Mouse (Mus musculus): ENCODE measurements at regions not wholly inside any gene's neighbourhood (a gene's known extent, or its start where the extent isn't known, plus 50 kb on each side); places are given as distances from the start of the nearest gene placed in this dataset.

GRCm38 (mm10) chr13:113736468-113736867, 57.8 kb upstream of the Arl15 start:
- no peak for DNase-seq

GRCm38 (mm10) chr13:113735611-113736285, 58.6 kb upstream of the Arl15 start:
- no peak for DNase-seq

GRCm38 (mm10) chr13:113734134-113734794, 60.0 kb upstream of the Arl15 start:
- peak; percentile 65 for DNase-seq

GRCm38 (mm10) chr13:113733734-113734133, 60.6 kb upstream of the Arl15 start:
- DNase-seq = no peak

- DNase-seq = no peak
Observed at GRCm38 (mm10) chr13:113730776-113731400, 63.4 kb upstream of the Arl15 start.

GRCm38 (mm10) chr13:113730062-113730775, 64.1 kb upstream of the Arl15 start:
- no peak for DNase-seq

- DNase-seq = no peak
Observed at GRCm38 (mm10) chr13:113729574-113729973, 64.7 kb upstream of the Arl15 start.

GRCm38 (mm10) chr13:113728111-113728510, 64.6 kb upstream of the Hspb3 start:
- DNase-seq = no peak

GRCm38 (mm10) chr13:113724881-113725837, 61.7 kb upstream of the Hspb3 start:
- DNase-seq = no peak

GRCm38 (mm10) chr13:113715231-113715630, 51.8 kb upstream of the Hspb3 start:
- DNase-seq = no peak

GRCm38 (mm10) chr13:113713844-113714243, 50.4 kb upstream of the Hspb3 start:
- no peak for DNase-seq

Measured in layer of hippocampus, adult 9-11 months (tissue).